18 mouse cellular contexts compared by ENCODE assay signal in genomic region chr10:108936838-108937430, GRCm38 (mm10).
A peak's percentile ranks its signal among the peaks of the same experiment; 100 is the strongest.
DNase-seq lines count a peak whose midpoint lies in the region; ATAC-seq lines count a peak whose summit lies in the region.
"Had no signal": no experiment of that assay in that cellular context is flagged by ENCODE, and none has a peak within 500 bp of the region (broad histone marks: within the 10 kb centered on the region; RNA-seq: fewer than 3 reads in every experiment).

No protein-coding gene starts in this region.

- no peak for ATAC-seq in embryonic facial prominence, embryonic 11.5 days (replicated peaks; ENCODE audit: insufficient number of reproducible peaks, low FRiP score, low TSS enrichment, low read depth)
- ATAC-seq: CD4-positive, CD25-positive, alpha-beta regulatory T cell, adult 4 months; intestine, embryonic 15.5 days had no signal

- no peak overlapping the region for H3K27ac ChIP-seq in embryonic facial prominence, embryonic 11.5 days (replicated peaks; ENCODE audit: low read depth, low read length)
- H3K27ac ChIP-seq in embryonic facial prominence, embryonic 10.5 days (replicated peaks) = no peak overlapping the region
- H3K27ac ChIP-seq: hindbrain, embryonic 14.5 days; intestine, embryonic 15.5 days; lung, embryonic 15.5 days had no signal

- H3K4me3 ChIP-seq in embryonic facial prominence, embryonic 11.5 days (ENCODE audit: low read depth, low read length) = no peak overlapping the region
- H3K4me3 ChIP-seq in embryonic facial prominence, embryonic 10.5 days = no peak overlapping the region
- H3K4me3 ChIP-seq: intestine, embryonic 15.5 days; lung, embryonic 15.5 days had no signal

- no peak overlapping the region for H3K4me2 ChIP-seq in embryonic facial prominence, embryonic 11.5 days (ENCODE audit: low read depth, low read length)
- H3K4me2 ChIP-seq: heart, embryonic 11.5 days; hindbrain, embryonic 14.5 days; intestine, embryonic 15.5 days; lung, embryonic 15.5 days had no signal

- peak; percentile 9 for DNase-seq in embryonic facial prominence, embryonic 11.5 days (ENCODE audit: low spot score)
- no peak for DNase-seq in embryonic facial prominence, embryonic 10.5 days (ENCODE audit: low spot score)
- DNase-seq in lung, postnatal 4 days = peak; percentile 10 to 57
- DNase-seq in lung, postnatal 25 days (ENCODE audit: low spot score) = no peak
- peak; percentile 48 for DNase-seq in layer of hippocampus, adult 11-12 months (ENCODE audit: low spot score)
- DNase-seq in retina, embryonic 14.5 days (ENCODE audit: low spot score) = peak; percentile 16
- no peak for DNase-seq in right cerebral cortex, postnatal 36 days (ENCODE audit: low spot score in 2 of 2)
- no peak for DNase-seq in liver
- DNase-seq: cerebellum, postnatal 25 days; heart, postnatal 14 days; kidney, postnatal 4 days; thymus, postnatal 14 days had no signal

- 64% methylated on average over 10 of the region's 10 CpGs for WGBS in embryonic facial prominence, embryonic 11.5 days
- 73% methylated on average over 10 of the region's 10 CpGs for WGBS in embryonic facial prominence, embryonic 10.5 days

- H3K27me3 ChIP-seq in embryonic facial prominence, embryonic 11.5 days (ENCODE audit: control insufficient read depth, insufficient read depth, low read length) = no peaks in the 10 kb centered on the region
- H3K27me3 ChIP-seq in embryonic facial prominence, embryonic 10.5 days (replicated peaks; ENCODE audit: low read depth, poor library complexity, severe bottlenecking) = no peaks in the 10 kb centered on the region
- H3K27me3 ChIP-seq: intestine, embryonic 15.5 days; lung, embryonic 15.5 days had no signal

- no peak overlapping the region for H3K9ac ChIP-seq in embryonic facial prominence, embryonic 11.5 days (replicated peaks; ENCODE audit: low read length)
- H3K9ac ChIP-seq: hindbrain, embryonic 14.5 days; intestine, embryonic 15.5 days; lung, embryonic 15.5 days had no signal

- H3K9me3 ChIP-seq in embryonic facial prominence, embryonic 11.5 days (replicated peaks; ENCODE audit: control insufficient read depth, low read length) = no peaks in the 10 kb centered on the region
- H3K9me3 ChIP-seq in embryonic facial prominence, embryonic 10.5 days = no peaks in the 10 kb centered on the region
- H3K9me3 ChIP-seq: G1E; intestine, embryonic 15.5 days; lung, embryonic 15.5 days had no signal

- no peaks in the 10 kb centered on the region for H3K36me3 ChIP-seq in embryonic facial prominence, embryonic 11.5 days (replicated peaks; ENCODE audit: control insufficient read depth, insufficient read depth, low read depth, low read length)
- H3K36me3 ChIP-seq in embryonic facial prominence, embryonic 10.5 days (replicated peaks) = no peaks in the 10 kb centered on the region
- H3K36me3 ChIP-seq: G1E; intestine, embryonic 15.5 days; lung, embryonic 15.5 days had no signal

- no peaks in the 10 kb centered on the region for H3K4me1 ChIP-seq in embryonic facial prominence, embryonic 11.5 days (ENCODE audit: control insufficient read depth, insufficient read depth, low read length)
- H3K4me1 ChIP-seq in embryonic facial prominence, embryonic 10.5 days = no peaks in the 10 kb centered on the region
- H3K4me1 ChIP-seq: intestine, embryonic 15.5 days; lung, embryonic 15.5 days had no signal

Comparison
In these comparisons a context has a peak if more than half of its experiments do, and no peak if none do; other contexts are left out.
1. DNase-seq: peak in embryonic facial prominence, embryonic 11.5 days (single experiment), lung, postnatal 4 days (2 of 2), layer of hippocampus, adult 11-12 months (single experiment) and retina, embryonic 14.5 days (single experiment); none in embryonic facial prominence, embryonic 10.5 days (single experiment), lung, postnatal 25 days (single experiment), right cerebral cortex, postnatal 36 days (0 of 2) and liver (single experiment).